Mouse (Mus musculus): ENCODE data around the gene Sh3rf3.
"Not testable (repeated sequence)": the region's sequence is repeated elsewhere in the genome, so short reads cannot be mapped to it uniquely, and the experiment has no call there.

Sh3rf3 gene

DNA sequence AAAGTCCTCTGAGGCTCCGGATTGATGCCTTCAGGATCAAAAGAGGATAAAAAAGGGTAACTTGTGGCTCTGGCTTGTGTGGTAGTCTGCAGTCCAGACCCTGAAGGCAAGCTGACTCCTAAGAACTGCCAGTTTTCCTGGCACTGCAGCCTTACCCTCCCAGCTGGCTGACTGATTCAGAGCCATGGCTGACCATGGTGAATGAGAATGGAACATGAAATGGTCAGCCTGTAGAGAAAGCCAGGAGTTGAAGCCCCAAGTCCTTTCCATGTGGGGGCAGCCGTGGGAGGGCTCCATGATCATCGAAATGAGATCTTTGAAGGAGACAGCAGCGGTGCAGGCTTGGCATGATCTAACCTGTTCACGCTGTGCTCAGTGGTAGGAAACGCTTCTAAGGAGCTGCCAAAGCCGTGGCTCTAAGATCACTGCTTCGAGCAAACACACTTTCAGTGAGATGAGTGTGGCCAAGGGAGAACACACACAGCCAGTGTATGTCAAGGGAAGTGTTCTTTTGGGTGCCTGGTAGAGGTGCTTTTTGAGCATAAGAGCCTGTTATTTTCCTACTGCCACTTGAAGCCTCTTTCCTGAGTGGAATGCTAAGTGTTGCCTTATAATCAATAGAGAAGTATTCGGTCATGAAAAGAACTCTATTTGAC lies 168.6 kb downstream of the Sh3rf3 start:
- no peak for DNase-seq (ENCODE audit: low read depth, low spot score)

DNA sequence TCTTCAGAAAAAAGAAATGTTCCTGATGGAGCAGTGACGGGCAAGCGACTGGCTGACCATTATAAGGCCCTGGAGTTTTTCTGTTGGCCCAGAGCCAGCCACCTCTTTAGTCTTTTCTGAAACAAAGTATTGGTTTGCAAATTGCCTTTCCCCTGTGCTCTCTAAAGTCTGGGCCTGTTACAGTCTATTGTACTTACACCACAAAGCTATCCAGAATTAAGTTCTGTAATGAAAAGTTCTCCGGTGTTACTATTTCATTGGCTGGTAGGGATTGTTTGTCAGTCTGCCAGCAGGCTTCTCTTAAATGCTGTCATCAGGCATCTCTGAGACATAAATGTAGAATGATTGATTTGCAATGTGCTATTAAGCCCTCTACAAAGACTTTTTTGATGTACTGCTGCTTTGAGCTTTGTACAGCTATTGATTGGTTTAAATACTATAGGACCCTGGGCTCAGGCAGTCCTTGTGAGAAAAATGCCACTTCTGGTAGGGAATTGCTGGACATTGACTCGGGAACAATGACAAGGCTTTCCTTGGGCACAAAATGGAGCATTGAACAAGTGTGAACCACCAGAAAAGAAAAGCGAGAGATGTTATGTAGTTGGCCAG lies 169.5 kb downstream of the Sh3rf3 start:
- DNase-seq (ENCODE audit: low read depth, low spot score): no peak

DNA sequence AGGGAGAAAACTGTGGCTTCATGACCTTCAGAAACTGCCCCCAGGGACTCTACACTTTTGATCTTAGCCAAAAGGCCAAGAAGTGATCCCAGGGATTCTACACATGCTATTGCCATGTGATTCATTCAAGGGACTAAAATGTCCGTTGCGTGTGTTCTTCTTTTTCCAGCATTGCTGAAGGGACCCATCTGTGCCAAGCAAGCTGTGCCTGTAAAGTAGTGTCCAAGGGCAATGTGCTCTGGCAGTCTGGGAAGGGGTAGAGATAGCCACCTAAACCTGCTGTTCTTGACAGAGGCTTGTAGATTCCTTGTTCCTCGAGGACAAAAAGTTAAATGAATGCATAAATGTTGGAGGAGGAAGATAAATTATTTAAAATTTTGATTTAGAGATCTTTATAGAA lies 178.5 kb downstream of the Sh3rf3 start:
- DNase-seq (ENCODE audit: low read depth, low spot score): no peak

DNA sequence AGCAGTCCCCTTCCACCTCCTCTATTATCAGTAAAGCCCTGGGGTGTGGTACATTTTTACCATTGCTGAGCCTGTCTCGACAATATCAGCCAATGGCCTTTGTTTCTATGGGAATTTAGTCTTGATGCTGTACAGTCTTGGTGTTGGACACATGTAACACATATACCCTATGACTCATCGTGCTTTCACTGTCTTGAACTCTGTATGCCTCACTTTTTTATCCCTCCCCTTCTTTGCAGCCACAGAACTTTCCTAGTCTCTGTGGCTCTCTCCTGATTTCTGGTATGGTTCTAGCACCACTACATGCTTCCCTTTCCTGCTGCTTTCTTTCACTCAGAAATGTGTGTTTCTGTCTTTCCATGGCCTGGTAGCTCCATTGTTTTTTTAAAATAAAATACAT lies 181.6 kb downstream of the Sh3rf3 start:
- no peak for DNase-seq (ENCODE audit: low read depth, low spot score)

DNA sequence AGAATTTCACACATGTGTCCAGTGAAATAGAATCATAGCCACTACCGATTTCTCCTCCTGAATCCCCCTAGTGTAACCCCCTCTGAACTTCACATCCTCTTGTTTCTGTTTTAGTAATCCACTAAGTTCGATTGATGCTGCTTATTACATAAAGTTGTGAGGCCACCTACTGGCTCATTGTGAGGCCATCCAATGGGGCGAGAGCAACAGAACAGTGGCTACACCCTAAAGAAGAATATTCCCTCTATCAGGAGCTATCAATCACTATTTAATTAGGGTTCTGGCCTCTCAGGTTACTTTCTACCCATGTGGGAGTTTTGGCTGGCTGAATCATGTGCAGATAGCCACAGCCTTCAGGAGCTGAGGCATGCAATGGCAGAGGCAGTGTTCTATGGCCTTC lies 182.0 kb downstream of the Sh3rf3 start:
- no peak for DNase-seq (ENCODE audit: low read depth, low spot score)

DNA sequence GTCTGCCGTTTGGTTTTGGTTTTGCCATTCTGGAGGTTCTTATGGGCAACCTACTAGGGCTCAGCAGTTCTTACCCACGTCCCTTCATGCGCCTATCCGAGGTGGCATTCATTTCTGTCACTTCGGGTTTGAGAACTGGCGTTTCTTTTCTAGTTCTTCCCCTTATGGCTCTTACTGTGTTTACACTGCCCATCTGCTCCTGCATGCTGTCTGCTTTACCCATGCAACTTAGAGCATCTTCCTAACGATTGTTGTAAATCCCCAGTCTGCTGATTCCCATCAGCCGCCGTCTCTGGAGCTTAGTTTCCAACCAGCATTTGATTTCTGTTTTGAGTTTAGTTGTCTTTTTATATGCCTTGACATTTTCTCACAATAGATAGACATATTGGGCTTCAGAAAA lies 189.2 kb downstream of the Sh3rf3 start:
- no peak for DNase-seq (ENCODE audit: low read depth, low spot score)

DNA sequence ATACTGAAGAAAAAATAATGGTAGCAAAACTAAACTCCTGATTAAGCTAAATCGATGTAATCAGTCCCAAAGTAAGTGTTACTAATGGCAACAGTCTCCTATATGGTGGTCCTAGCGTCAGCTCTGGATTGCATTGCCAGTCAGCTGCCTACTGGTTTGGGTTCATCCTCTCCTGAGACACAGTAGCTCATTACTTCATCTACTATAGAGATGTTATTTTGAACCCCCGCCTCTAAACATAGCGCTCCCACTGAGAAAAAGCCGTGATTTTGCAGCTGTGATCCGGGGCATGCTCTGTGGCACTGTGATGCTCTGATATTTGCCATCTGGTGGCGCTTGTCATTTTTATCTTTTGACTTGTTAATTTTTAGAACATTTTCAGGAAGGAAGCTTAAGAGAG lies 198.3 kb downstream of the Sh3rf3 start:
- no peak for DNase-seq (ENCODE audit: low read depth, low spot score)

DNA sequence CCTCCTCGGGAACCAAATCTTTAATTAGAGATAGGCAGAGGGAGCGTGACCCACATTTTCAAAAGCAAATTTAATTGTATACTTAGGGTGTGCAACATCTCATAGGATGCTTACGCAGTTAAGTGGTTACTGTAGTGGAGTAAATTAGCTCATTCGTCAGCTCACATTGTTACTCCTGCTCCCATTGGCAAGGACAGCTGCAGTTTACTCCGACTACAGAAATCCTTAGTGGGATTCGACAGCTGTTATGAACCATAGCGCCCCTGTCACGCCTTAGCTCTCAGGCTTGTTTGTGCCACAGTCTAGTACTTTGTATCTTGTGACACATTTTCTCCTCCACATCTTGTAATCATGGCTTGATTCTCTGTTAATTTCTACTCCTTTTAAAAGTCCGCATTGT lies 200.5 kb downstream of the Sh3rf3 start:
- DNase-seq (ENCODE audit: low read depth, low spot score): no peak

DNA sequence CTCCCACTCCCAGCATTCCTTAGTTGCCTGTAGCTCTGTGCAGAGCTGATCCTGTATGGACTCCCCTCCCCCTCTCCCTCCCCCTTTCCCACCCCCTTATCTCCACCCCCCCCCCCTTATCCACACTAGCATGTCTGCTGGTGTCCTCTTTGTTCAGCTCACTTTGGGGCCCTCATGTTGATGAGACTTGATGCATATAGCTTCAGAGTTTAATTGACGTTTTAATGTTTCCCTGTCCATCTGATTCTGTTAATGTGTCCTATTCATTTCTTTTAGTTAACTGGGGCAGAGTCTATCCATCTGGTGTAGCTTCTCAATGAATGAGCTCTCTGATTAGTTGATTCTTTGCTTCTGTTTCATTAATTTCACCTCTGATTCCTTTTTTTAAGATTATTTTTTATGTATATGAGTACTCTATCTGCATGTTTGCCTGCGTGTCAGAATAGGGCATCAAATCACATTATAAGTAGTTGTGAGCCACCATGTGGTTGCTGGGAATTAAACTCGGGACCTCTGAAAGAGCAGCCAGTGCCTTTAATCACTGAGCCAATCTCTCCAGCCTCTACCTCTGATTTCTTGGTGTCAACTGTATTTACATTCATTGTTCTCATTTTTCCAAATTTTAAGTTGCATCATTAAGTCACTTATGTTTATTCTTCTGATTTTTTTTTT lies 206.3 kb downstream of the Sh3rf3 start:
- DNase-seq (ENCODE audit: low read depth, low spot score): no peak

DNA sequence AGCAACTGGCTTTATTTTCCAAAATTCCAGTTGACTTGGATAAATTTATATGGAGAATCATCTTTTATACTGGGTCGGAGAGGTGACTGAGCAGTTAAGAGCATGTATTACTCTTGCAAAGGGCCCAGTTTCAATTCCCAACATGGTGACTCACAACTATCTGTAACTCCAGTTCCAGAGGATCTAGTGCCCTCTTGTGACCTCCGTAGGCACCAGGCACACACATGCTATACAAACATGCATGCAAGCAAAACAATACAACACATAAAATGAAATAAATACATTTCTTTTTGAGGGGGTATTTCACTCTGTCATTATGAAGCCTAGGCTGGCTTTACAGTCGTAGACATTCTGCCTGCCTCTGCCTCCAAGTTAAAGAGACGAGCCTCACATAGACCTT lies 237.3 kb downstream of the Sh3rf3 start:
- no peak for DNase-seq (ENCODE audit: low read depth, low spot score)

DNA sequence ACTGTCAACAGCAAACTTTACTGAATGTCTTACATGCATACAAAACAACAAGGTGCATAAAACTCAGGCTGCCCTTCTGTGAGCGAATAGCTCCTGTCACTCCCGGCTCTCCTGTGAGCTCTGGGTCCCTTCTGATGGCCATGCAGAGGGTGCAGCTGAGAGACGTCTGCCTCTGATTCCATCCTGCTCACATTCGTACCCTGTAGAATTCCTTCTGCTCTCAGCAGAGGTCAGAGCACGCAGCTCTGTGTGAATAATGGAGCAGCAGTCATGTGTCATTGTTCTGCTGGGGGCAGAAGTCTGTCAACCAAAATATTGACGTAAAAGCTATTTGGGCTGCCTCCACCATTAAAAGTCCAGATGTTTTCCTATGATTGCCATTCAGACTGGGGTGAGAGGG lies 243.1 kb downstream of the Sh3rf3 start:
- DNase-seq (ENCODE audit: low read depth, low spot score): no peak

DNA sequence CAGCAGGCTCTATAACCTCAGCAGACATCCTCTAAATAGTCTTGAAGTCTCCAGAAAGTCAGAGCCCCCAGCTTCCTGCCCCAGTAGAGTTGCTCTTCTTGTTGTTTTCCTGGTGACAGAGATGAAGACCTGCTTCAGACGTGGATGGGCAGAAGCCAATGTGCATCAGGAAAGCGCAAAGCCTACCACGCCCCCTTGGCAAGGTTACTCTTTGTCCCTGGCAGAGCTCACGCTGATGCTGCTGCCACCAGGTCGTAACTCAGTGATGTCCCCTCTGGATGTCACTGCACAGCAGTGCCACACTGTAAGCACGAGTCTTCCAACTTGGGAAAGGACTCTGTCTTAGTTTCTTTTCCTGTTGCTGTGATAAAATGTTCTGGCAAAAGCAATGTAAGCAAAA lies 253.6 kb downstream of the Sh3rf3 start:
- no peak for DNase-seq (ENCODE audit: low read depth, low spot score)

DNA sequence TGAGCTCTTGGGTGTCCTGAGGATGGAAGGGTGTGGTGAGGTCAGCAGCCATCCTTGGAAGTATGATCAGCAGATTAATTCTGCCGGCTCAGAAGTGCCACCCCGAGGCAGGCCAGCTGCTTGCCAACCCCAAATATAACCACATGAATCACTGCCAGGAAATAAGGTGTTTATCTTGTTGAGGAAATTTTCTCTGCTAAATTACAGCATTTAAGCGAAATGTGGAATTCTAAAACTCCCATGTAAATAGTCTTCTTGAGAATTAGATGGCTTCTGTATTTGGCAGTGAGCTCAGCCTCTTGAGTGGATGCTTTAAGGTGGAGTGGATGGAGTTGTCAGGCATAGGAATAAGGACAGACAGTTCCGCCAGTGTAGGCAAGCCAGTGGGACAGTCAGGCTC lies 259.7 kb downstream of the Sh3rf3 start:
- no peak for DNase-seq (ENCODE audit: low read depth, low spot score)

DNA sequence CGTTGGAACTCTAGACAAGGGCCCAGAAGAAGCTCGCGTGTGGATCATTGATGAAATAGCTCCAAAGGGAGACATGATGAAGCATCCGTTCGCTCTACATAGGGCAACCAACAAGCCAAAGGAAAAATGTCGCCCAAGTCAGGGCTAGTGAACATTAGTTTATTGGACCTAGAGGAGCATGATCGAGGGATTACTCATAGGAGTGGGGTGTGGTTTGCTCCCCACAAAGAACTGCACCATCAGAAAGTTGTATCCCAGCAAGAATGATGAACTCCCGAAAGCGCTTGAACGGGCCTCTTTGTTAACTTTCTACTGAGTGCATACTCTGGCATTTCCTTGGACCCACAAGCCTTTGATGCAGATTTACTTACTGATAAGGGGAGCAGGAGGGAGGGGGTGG lies 263.5 kb downstream of the Sh3rf3 start:
- DNase-seq (ENCODE audit: low read depth, low spot score): no peak

DNA sequence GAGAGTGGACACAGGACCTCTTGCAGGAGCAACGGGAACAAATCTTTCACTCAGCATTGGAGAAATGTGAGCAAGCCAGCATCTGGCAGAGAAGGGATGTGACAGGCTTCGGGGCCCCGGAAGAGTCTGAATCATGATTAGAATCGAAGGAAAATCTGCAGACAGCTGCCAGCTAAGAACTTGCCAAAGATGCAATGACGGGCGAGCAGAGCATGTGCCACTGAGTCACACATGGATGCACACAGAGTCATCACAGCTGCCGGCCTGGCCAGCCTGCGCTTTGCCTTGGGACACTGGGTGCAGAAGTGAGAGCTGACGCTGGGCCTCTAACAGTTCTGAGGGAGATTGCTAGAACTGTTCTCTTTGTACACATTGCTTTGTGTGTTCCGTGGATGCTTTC lies 264.8 kb downstream of the Sh3rf3 start:
- DNase-seq (ENCODE audit: low read depth, low spot score): no peak

DNA sequence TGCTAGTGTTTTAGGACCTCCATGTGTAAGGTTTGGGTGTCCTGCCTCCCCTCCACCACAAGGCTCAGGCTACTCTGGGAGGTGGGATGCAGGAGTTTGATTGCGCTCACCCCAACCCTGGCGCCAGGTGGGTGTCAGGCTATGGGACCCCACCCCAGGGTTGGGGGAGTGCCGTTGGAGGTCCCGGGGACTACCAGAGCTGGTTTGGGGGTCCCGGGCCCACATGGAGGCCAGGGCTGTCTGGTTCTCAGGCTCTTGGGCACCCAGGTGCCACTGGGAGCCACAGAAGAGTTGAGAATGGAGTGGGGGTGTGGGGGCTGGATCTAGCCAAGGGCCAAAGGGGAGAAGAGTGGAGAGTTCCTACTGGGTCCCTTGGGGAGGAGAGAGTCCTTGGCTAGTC lies 272.4 kb downstream of the Sh3rf3 start:
- no peak for DNase-seq (ENCODE audit: low read depth, low spot score)

DNA sequence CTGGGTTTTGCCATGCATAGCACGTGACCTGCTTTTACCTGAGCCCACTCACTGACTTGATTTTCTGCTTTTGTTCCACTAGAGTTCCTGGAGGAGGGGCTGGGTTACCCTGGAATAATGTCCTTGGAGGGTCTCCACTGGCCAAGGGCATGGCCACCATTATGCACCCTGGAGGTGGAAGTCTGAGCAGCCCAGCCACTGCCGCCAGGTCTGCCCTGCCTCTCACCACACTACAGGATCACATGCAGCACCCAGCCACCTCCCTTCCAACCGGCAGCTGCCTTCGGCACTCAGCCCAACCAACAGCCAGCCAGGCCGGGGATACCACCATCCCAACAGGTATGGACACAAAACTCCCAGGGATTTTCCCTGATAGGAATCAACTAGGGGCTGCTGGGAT lies 273.4 kb downstream of the Sh3rf3 start:
- no peak for DNase-seq (ENCODE audit: low read depth, low spot score)

DNA sequence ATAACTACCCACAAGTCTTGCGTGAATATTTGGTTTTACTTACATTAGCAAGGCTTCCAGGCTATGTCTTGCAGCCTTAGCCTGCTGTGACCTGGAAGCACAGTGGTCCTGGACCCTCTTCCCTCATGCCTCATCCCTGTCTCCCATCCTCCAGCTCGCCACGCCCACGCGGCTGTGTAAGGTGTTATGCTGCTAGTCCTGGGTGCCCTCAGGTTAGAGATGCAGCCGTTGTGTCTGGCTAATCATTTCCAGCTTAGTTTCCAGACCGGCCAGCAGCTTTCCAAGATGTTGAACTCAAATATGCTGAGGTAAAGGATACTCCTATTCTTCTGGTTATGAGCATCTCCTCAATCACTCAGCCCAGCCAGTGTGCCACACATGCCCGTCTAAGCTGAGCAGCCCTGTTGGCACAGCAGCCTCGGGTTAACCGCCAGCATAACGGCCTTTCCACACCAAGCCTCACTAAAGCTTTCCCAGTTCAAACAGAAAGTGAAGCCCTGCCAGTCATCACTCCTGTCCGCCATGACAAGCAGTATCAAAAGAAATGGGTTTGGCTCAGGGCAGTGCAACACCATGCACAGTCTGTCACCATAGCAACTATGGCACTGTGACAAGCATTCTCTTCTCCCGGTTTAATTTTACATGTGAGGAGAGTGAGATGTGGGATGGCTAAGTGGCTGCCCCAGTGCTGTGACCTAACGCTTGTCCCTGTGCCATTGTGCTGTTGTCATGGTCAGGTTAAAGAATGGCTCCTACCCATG lies 276.9 kb downstream of the Sh3rf3 start:
- no peak for DNase-seq (ENCODE audit: low read depth, low spot score)

DNA sequence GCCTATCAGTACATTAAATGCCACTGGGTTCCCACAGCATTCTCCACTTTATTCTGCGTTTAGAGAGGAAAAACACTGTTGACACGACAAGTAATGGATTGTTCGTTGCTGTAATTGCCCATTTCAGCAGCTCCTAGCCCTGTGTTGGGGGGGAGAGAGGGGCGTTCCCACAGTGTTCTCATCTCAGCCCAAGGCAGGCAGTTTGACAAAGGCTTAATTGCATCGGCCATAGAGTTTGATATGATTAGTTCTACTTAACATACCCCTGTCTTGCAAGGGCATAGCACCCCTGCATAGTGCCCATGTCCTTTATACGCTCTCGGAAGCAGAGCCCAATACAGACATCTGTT lies 277.4 kb downstream of the Sh3rf3 start:
- no peak for DNase-seq (ENCODE audit: low read depth, low spot score)

DNA sequence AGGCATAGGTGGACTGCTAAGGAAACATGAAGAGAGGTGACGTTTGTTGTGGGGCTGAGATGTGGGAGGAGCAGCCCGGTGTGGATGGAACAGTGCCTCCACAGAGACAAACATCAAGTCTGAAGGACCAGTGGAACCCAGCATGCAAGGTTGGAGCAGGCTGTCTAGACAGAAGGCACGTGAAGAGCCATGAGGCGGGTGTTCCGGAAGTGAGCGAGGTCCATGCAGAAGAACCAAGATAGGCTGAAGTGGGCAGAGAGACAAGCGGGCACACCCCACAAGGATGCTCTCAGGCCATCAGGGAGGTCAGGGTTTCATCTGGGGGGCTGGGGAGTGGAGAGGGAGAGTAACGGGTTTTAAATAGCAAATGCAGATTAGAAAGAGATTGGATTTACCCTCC lies 278.4 kb downstream of the Sh3rf3 start:
- DNase-seq (ENCODE audit: low read depth, low spot score): no peak

DNA sequence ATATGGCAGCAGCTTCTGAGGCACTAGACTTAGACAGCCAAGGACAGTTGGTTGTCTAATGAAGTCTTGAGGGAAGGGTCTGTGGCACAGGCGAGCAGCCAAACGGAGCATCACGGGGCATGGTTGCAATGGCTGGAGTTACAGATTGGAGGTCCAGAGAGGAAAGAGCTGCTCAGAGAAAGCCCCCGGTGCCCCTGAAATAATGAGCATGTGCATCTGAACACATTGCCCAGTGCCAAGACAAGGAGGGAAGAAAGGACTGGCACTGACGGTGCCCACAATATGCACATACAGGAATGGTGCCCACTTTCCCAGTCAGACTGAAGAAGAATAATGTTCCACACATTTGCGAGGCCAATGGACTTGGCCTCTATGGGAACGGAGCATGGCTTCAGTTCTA lies 278.8 kb downstream of the Sh3rf3 start:
- no peak for DNase-seq (ENCODE audit: low read depth, low spot score)

DNA sequence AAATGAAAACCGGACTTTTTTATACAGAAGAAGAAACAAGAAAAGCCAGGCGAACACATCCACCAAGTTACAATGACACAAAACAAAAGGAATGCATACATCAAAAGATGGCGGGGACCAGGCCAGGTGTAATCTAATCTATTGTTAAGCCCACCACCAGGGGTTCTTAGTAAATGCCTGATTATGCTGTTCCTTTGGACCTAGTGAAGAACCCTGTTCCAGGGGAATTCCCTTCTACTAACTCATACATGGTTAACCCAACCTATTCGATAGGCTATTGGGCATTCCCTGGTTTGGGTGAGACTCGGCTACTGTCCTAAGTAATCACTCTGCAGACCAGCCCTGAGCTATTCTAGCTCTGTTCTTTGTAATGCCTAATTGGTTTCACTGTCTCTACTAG lies 289.9 kb downstream of the Sh3rf3 start:
- DNase-seq (ENCODE audit: low read depth, low spot score): not testable (repeated sequence)

DNA sequence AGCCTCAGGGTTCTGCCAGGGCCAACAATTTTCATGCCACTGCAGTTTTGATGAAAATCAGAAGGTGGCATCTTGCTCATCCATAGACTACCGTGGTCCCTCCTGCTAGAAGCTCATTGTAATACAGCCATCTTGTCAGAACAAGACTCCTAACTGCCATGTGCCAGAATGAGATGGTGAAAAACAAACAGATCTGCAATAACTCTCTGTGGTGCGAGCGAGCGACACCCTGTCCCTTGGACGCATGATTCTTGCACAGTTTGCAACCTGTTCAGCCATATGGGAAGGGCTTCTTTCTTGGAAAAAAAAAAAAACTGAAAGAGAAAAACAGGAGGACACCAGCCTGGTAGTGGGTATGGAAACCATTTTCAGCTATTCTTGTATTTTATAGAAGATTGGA lies 291.5 kb downstream of the Sh3rf3 start:
- DNase-seq (ENCODE audit: low read depth, low spot score): no peak
